Mouse (Mus musculus): ENCODE measurements around the gene Fam207a. TPM values are rescaled to one million over a fixed set of nuclear protein-coding genes. Genes with fewer than 3 reads are reported as not detected.

Gene Fam207a
- total RNA-seq (2012; rRNA removed) = 29.1 and 33.6 TPM in 2 replicates

GRCm38 (mm10) chr10:77515385-77516348, at the start of gene Fam207a:
Fam207a (minus strand) TSS chr10:77515785.
- no peaks in the 10 kb centered on the region for H3K9me3 ChIP-seq (ENCODE audit: control insufficient read depth, insufficient read depth, low read depth, low read length)
- H3K4me1 ChIP-seq (ENCODE audit: control insufficient read depth in 2 of 2, insufficient read depth in 2 of 2, low read length in 2 of 2, poor library complexity in 1 of 2) = peaks cover 0 to 6% of the 10 kb centered on the region in 2 experiments; a peak in 1 of 4 replicates
- H3K4me3 ChIP-seq (ENCODE audit: insufficient read depth in 1 of 2, low read depth in 1 of 2, low read length in 2 of 2, poor library complexity in 1 of 2, severe bottlenecking in 1 of 2) = peak within 1 kb of the TSS; percentile 84 to 91
- peak within 1 kb of the TSS; percentile 85 for H3K9ac ChIP-seq (ENCODE audit: insufficient read depth, low read depth, low read length, poor library complexity, severe bottlenecking)
- in situ Hi-C loops (cut with MboI; ENCODE audit: low sequenced_read_pairs in 2 of 2, unreplicated experiment in 2 of 2) = no loop called here
- DNase-seq (ENCODE audit: low read depth, low spot score) = peak; percentile 86
- H3K27ac ChIP-seq (ENCODE audit: insufficient read depth, low read depth, low read length, poor library complexity, severe bottlenecking) = no peak within 1 kb of the TSS; the same call in 1 of the 2 replicates
- no peak for TF ChIP-seq MAFK (IDR thresholded peaks at IDR 0.05; ENCODE audit: insufficient read depth, low read depth, low read length)
- TF ChIP-seq HCFC1 (IDR thresholded peaks at IDR 0.05; ENCODE audit: borderline replicate concordance, insufficient read depth, low read length) = peak; percentile 62; the same call in 1 of the 2 replicates
- peaks cover 27% of the 10 kb centered on the region for H3K36me3 ChIP-seq (ENCODE audit: control insufficient read depth, insufficient read depth, low read length, poor library complexity, severe bottlenecking)

GRCm38 (mm10) chr10:77565005-77565404, 49.4 kb upstream of the Fam207a start:
- in situ Hi-C loops (cut with MboI; ENCODE audit: low sequenced_read_pairs in 2 of 2, unreplicated experiment in 2 of 2) = no loop called here

GRCm38 (mm10) chr10:77561508-77561907, 45.9 kb upstream of the Fam207a start:
- H3K9ac ChIP-seq (ENCODE audit: insufficient read depth, low read depth, low read length, poor library complexity, severe bottlenecking) = no peak overlapping the region
- no peaks in the 10 kb centered on the region for H3K4me1 ChIP-seq (ENCODE audit: control insufficient read depth in 2 of 2, insufficient read depth in 2 of 2, low read length in 2 of 2, poor library complexity in 1 of 2)
- DNase-seq (ENCODE audit: low read depth, low spot score) = no peak
- H3K36me3 ChIP-seq (ENCODE audit: control insufficient read depth, insufficient read depth, low read length, poor library complexity, severe bottlenecking) = no peaks in the 10 kb centered on the region
- TF ChIP-seq ZC3H11A (IDR thresholded peaks at IDR 0.05; ENCODE audit: borderline replicate concordance, low read depth, low read length) = no peak
- TF ChIP-seq HCFC1 (IDR thresholded peaks at IDR 0.05; ENCODE audit: borderline replicate concordance, insufficient read depth, low read length) = no peak
- no peak for TF ChIP-seq ZNF384 (IDR thresholded peaks at IDR 0.05; ENCODE audit: low read depth, low read length)
- no peak for TF ChIP-seq MAFK (IDR thresholded peaks at IDR 0.05; ENCODE audit: insufficient read depth, low read depth, low read length)
- no peak for TF ChIP-seq CHD2 (IDR thresholded peaks at IDR 0.05; ENCODE audit: low read depth, low read length)
- no peaks in the 10 kb centered on the region for H3K9me3 ChIP-seq (ENCODE audit: control insufficient read depth, insufficient read depth, low read depth, low read length)
- no peak overlapping the region for H3K27ac ChIP-seq (ENCODE audit: insufficient read depth, low read depth, low read length, poor library complexity, severe bottlenecking)
- H3K4me3 ChIP-seq (ENCODE audit: insufficient read depth in 1 of 2, low read depth in 1 of 2, low read length in 2 of 2, poor library complexity in 1 of 2, severe bottlenecking in 1 of 2) = no peak overlapping the region
- in situ Hi-C loops (cut with MboI; ENCODE audit: low sequenced_read_pairs in 2 of 2, unreplicated experiment in 2 of 2) = no loop called here

More at GRCm38 (mm10) chr10:77565005-77565404, 49.4 kb upstream of the Fam207a start:
- Histone ChIP-seq H3K9ac (ENCODE audit: insufficient read depth, low read depth, low read length, poor library complexity, severe bottlenecking) (no peak overlapping the region), H3K27ac (ENCODE audit: insufficient read depth, low read depth, low read length, poor library complexity, severe bottlenecking) (no peak overlapping the region), H3K4me3 (ENCODE audit: insufficient read depth in 1 of 2, low read depth in 1 of 2, low read length in 2 of 2, poor library complexity in 1 of 2, severe bottlenecking in 1 of 2) (no peak overlapping the region), H3K4me1 (ENCODE audit: control insufficient read depth in 2 of 2, insufficient read depth in 2 of 2, low read length in 2 of 2, poor library complexity in 1 of 2) (peaks cover 0 to 5% of the 10 kb centered on the region in 2 experiments; a peak in 2 of 4 replicates), H3K36me3 (ENCODE audit: control insufficient read depth, insufficient read depth, low read length, poor library complexity, severe bottlenecking) (no peaks in the 10 kb centered on the region), H3K9me3 (ENCODE audit: control insufficient read depth, insufficient read depth, low read depth, low read length) (no peaks in the 10 kb centered on the region)
- TF ChIP-seq HCFC1 (IDR thresholded peaks at IDR 0.05; ENCODE audit: borderline replicate concordance, insufficient read depth, low read length) (no peak), MAFK (IDR thresholded peaks at IDR 0.05; ENCODE audit: insufficient read depth, low read depth, low read length) (no peak), ZC3H11A (IDR thresholded peaks at IDR 0.05; ENCODE audit: borderline replicate concordance, low read depth, low read length) (no peak), CHD2 (IDR thresholded peaks at IDR 0.05; ENCODE audit: low read depth, low read length) (no peak)
- DNase-seq (ENCODE audit: low read depth, low spot score) = no peak

GRCm38 (mm10) chr10:77560830-77561229, 45.2 kb upstream of the Fam207a start:
- no peak for DNase-seq (ENCODE audit: low read depth, low spot score)

More at GRCm38 (mm10) chr10:77560830-77561229, 45.2 kb upstream of the Fam207a start:
- no peaks in the 10 kb centered on the region for H3K4me1 ChIP-seq (ENCODE audit: control insufficient read depth in 2 of 2, insufficient read depth in 2 of 2, low read length in 2 of 2, poor library complexity in 1 of 2)
- TF ChIP-seq HCFC1 (IDR thresholded peaks at IDR 0.05; ENCODE audit: borderline replicate concordance, insufficient read depth, low read length) (no peak), ZNF384 (IDR thresholded peaks at IDR 0.05; ENCODE audit: low read depth, low read length) (no peak), ZC3H11A (IDR thresholded peaks at IDR 0.05; ENCODE audit: borderline replicate concordance, low read depth, low read length) (no peak), MAFK (IDR thresholded peaks at IDR 0.05; ENCODE audit: insufficient read depth, low read depth, low read length) (no peak), CHD2 (IDR thresholded peaks at IDR 0.05; ENCODE audit: low read depth, low read length) (no peak)
- no peak overlapping the region for H3K9ac ChIP-seq (ENCODE audit: insufficient read depth, low read depth, low read length, poor library complexity, severe bottlenecking)
- in situ Hi-C loops (cut with MboI; ENCODE audit: low sequenced_read_pairs in 2 of 2, unreplicated experiment in 2 of 2) = no loop called here
- no peaks in the 10 kb centered on the region for H3K9me3 ChIP-seq (ENCODE audit: control insufficient read depth, insufficient read depth, low read depth, low read length)
- H3K27ac ChIP-seq (ENCODE audit: insufficient read depth, low read depth, low read length, poor library complexity, severe bottlenecking) = no peak overlapping the region
- no peak overlapping the region for H3K4me3 ChIP-seq (ENCODE audit: insufficient read depth in 1 of 2, low read depth in 1 of 2, low read length in 2 of 2, poor library complexity in 1 of 2, severe bottlenecking in 1 of 2)
- no peaks in the 10 kb centered on the region for H3K36me3 ChIP-seq (ENCODE audit: control insufficient read depth, insufficient read depth, low read length, poor library complexity, severe bottlenecking)
